In genomic region chr14:57334833-57335232, GRCm38 (mm10) we compare ENCODE assay signal across 13 mouse cellular contexts.
DNase-seq lines count a peak whose midpoint lies in the region; ATAC-seq and TF ChIP-seq lines count a peak whose summit lies in the region.
"Had no signal": no experiment of that assay in that cellular context is flagged by ENCODE, and none has a peak within 500 bp of the region (broad histone marks: within the 10 kb centered on the region; RNA-seq: fewer than 3 reads in every experiment).

No protein-coding gene starts in this region.

- DNase-seq in kidney, postnatal 10 days = peak; percentile 28
- no peak for DNase-seq in kidney, postnatal 14 days
- no peak for DNase-seq in spleen, adult 2 months (ENCODE audit: low read depth in 1 of 2, low spot score in 2 of 2)
- DNase-seq in spleen, postnatal 4 days (ENCODE audit: low spot score in 2 of 2) = no peak
- peak; percentile 48 for DNase-seq in thymus, postnatal 4 days
- DNase-seq in MN1 (ENCODE audit: low spot score) = no peak
- DNase-seq: heart, postnatal 4 days; midbrain, embryonic 14.5 days; right cerebral cortex, postnatal 4 days had no signal

- H3K27ac ChIP-seq in spleen, adult 2 months (ENCODE audit: insufficient read depth, low read length) = no peak overlapping the region
- H3K27ac ChIP-seq: embryonic facial prominence, embryonic 10.5 days; lung, embryonic 15.5 days; neural tube, embryonic 15.5 days had no signal

- H3K36me3 ChIP-seq in spleen, adult 2 months (ENCODE audit: control insufficient read depth, insufficient read depth, low read length) = no peaks in the 10 kb centered on the region
- H3K36me3 ChIP-seq: embryonic facial prominence, embryonic 10.5 days; lung, embryonic 15.5 days; neural tube, embryonic 15.5 days had no signal

- H3K4me3 ChIP-seq in spleen, adult 2 months (ENCODE audit: extremely low read depth, insufficient read depth, insufficient read length) = no peak overlapping the region
- H3K4me3 ChIP-seq: embryonic facial prominence, embryonic 10.5 days; lung, embryonic 15.5 days; neural tube, embryonic 15.5 days had no signal

- TF ChIP-seq CTCF in spleen, adult 2 months (IDR thresholded peaks at IDR 0.05; ENCODE audit: extremely low read depth, insufficient read depth, insufficient read length, insufficient replicate concordance) = 0 out of 2 replicates have a peak, but pooled peaks have one; percentile 5

- 89% methylated on average over 6 of the region's 6 CpGs for WGBS in spleen, adult 2 months

- peak; percentile 45; the same call in 1 of the 2 replicates for ATAC-seq in common myeloid progenitor, adult 5-6 weeks (replicated peaks; ENCODE audit: low read depth, poor library complexity, severe bottlenecking)

- no peaks in the 10 kb centered on the region for H3K4me1 ChIP-seq in spleen, adult 2 months (ENCODE audit: control insufficient read depth, insufficient read depth, insufficient read length)
- H3K4me1 ChIP-seq: neural tube, embryonic 15.5 days had no signal

- no peak for TF ChIP-seq POLR2A in spleen, adult 2 months (IDR thresholded peaks at IDR 0.05; ENCODE audit: low read depth, low read length)

- H3K27me3 ChIP-seq in spleen, adult 2 months (ENCODE audit: control insufficient read depth, insufficient read depth, low read length) = no peaks in the 10 kb centered on the region
- H3K27me3 ChIP-seq: lung, embryonic 15.5 days; neural tube, embryonic 15.5 days had no signal

Comparison
In these comparisons a context has a peak if more than half of its experiments do, and no peak if none do; other contexts are left out.
1. DNase-seq: peak in kidney, postnatal 10 days (single experiment) and thymus, postnatal 4 days (single experiment); none in kidney, postnatal 14 days (single experiment), spleen, adult 2 months (0 of 2), spleen, postnatal 4 days (0 of 2) and MN1 (single experiment).